Mouse (Mus musculus) ES-Bruce4 (cell line): Measurements from ENCODE around the gene Slc38a9. TPM values are rescaled to one million over a fixed set of nuclear protein-coding genes. Genes with fewer than 3 reads are reported as not detected.
A peak's percentile ranks its signal among the peaks of the same experiment; 100 is the strongest.

ENCODE experiments used
- H3K27ac ChIP-seq: 2 replicates; pipeline ENCODE4 v1.5.1; 2012; ENCODE audit warnings: low read length, inconsistent platforms; ENCODE audit not compliant: insufficient read depth
- H3K27me3 ChIP-seq: 2 replicates; pipeline ENCODE4 v1.6.1; 2012; ENCODE audit warnings: mild to moderate bottlenecking, low read length, inconsistent platforms; ENCODE audit not compliant: control insufficient read depth, poor library complexity, insufficient read depth, severe bottlenecking
- H3K36me3 ChIP-seq: 2 replicates; pipeline ENCODE4 v1.6.1; 2012; ENCODE audit warnings: inconsistent platforms, mild to moderate bottlenecking, low read length, moderate library complexity; ENCODE audit not compliant: control insufficient read depth, poor library complexity, insufficient read depth, severe bottlenecking
- H3K4me1 ChIP-seq: one replicate; pipeline ENCODE4 v1.8.1; 2011; ENCODE audit warnings: low read length; ENCODE audit not compliant: control insufficient read depth, insufficient read depth
- H3K4me3 ChIP-seq: 2 replicates; pipeline ENCODE4 v1.5.1; 2011; ENCODE audit warnings: low read depth, mild to moderate bottlenecking, low read length
- H3K9ac ChIP-seq: 2 replicates; pipeline ENCODE4 v1.6.1; 2012; ENCODE audit warnings: low read depth, mild to moderate bottlenecking, inconsistent platforms; ENCODE audit not compliant: poor library complexity, severe bottlenecking
- H3K9me3 ChIP-seq: replicated peaks from 2 replicates; pipeline ENCODE4 v1.6.1; 2012; ENCODE audit warnings: mild to moderate bottlenecking, low read length, inconsistent platforms; ENCODE audit not compliant: control insufficient read depth, poor library complexity, insufficient read depth, severe bottlenecking
- CTCF ChIP-seq: IDR thresholded peaks from one replicate; pipeline ENCODE4 v1.8.1; 2011; ENCODE audit warnings: low read depth, low read length
- EP300 ChIP-seq: IDR thresholded peaks from 2 replicates; pipeline ENCODE4 v1.6.1; 2011; ENCODE audit warnings: low read depth, low read length; ENCODE audit not compliant: insufficient read depth
- POLR2A ChIP-seq: IDR thresholded peaks from one replicate; pipeline ENCODE4 v1.8.1; 2011; ENCODE audit warnings: low read length; ENCODE audit not compliant: insufficient read depth
- polyA plus RNA-seq: library from polyadenylated mRNA; stranded (reverse); fragments of >200 nt; gene quantifications from 2 replicates; pipeline ENCODE4 v1.2.4, GENCODE M21; 2011; ENCODE audit warnings: low read depth; ENCODE audit not compliant: missing spikeins, insufficient read depth, insufficient read length

The Slc38a9 gene
- polyA plus RNA-seq, 1 experiment: 16.9 TPM

DNA sequence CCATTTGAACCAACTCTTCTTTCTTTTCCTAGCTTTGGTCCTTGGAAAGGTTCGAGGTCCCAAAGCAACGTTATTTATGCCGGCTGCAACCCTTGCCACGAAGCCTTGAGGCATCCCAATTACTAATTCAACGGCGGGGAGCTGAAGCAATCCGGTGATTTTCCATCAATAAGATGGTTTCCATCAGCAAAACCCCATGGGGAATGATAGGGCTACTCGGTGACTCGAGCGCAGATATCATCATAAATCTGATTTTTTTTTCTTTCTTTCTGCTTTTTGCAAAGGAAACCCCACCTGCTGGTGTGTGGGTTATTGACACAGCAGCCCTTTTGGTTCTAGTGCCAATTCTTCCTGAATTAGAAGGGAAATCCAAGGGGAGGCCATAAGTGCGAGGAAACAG, 111.7 kb downstream of the Slc38a9 start:
- peak overlapping the region; percentile 99 for H3K27ac ChIP-seq
- no peaks in the 10 kb centered on the region for H3K36me3 ChIP-seq
- no peaks in the 10 kb centered on the region for H3K27me3 ChIP-seq
- TF ChIP-seq EP300 (no peak), CTCF (no peak), POLR2A (no peak)
- H3K9ac ChIP-seq: peak overlapping the region; percentile 88
- no peak overlapping the region for H3K4me3 ChIP-seq
- H3K9me3 ChIP-seq: peaks cover 5% of the 10 kb centered on the region; the same call in 1 of the 2 replicates
- H3K4me1 ChIP-seq: peaks cover 10% of the 10 kb centered on the region

DNA sequence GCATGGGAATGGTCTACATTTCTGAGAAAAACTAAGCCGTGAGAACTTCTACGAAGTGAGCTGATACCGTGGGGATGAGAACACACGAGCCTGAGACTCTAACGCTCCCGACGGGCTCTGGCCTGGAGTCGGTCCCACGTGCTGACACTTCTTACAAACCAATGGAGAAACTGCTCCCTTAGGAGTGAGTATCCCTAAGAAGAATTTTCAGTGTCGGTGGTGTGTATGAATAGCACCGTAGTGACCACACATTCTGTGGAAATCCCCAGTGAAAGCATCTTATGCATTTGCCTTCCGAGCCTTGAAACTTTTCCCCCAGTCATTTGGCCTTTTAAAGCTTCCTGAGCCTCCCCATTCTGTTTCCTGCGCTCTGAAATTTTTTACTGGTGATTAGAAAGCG, 112.3 kb downstream of the Slc38a9 start:
- Histone ChIP-seq H3K4me1 (peaks cover 10% of the 10 kb centered on the region), H3K4me3 (no peak overlapping the region), H3K36me3 (no peaks in the 10 kb centered on the region), H3K9ac (peak overlapping the region; percentile 88; the same call in 1 of the 2 replicates), H3K9me3 (no peaks in the 10 kb centered on the region), H3K27me3 (no peaks in the 10 kb centered on the region), H3K27ac (no peak overlapping the region; the same call in 1 of the 2 replicates)
- TF ChIP-seq EP300 (no peak), CTCF (no peak), POLR2A (no peak)

DNA sequence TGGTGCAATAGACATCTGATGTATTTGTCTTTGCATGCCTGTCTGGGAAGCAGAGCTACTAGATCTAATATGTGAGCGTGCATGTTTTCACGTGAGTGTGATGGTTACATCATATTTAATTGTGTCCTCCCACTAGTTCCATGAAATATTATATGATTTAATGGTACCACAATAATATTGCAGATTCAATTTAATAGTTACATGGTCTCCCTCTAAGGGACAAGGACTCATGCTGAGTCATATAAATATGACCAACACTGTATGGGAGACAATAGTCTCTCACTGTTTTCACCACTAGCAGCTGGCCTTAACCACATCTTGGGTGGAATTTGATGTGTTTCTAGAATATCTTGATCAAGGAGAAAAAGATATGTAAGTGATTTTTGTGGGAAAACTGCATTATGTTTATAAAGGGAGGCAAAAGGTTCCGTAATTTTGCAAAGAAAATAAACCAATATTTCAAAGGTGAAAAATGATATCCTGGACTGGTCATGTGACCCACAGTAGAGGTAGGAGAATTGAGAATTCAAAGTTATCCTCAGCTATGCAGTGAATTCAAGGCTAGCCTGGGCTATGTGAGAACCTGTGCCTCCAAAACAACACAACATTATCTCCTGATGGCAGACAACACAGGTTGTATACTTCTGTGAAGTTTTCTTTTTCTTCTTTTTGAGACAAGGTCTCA, 113.6 kb downstream of the Slc38a9 start:
- Histone ChIP-seq H3K27me3 (no peaks in the 10 kb centered on the region), H3K9me3 (no peaks in the 10 kb centered on the region), H3K27ac (no peak overlapping the region), H3K36me3 (no peaks in the 10 kb centered on the region), H3K4me1 (peaks cover 10% of the 10 kb centered on the region), H3K9ac (no peak overlapping the region), H3K4me3 (no peak overlapping the region)
- TF ChIP-seq EP300: no peak
- TF ChIP-seq POLR2A: no peak
- TF ChIP-seq CTCF: no peak

DNA sequence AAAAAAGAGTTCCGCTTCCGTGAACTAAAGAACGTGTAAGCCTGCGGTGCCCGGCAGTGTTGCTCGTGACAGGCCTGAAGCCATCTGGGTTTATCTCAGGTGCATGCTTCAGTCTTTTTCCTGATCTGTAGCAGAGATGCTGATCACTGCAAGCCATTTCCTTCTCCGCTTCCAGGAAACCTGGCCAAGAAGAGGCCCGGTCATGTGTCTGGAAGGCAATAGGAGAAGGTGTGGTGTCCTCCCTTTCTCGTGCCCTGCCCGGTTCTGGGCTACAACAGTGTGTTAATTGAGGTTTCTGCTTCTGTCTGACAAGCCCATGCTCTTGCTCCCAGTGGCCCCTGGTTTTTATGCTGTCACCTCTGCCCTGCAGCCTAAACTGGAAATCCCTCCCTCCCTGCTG, 115.3 kb downstream of the Slc38a9 start:
- Histone ChIP-seq H3K27me3 (no peaks in the 10 kb centered on the region), H3K9ac (no peak overlapping the region), H3K36me3 (no peaks in the 10 kb centered on the region), H3K9me3 (no peaks in the 10 kb centered on the region), H3K27ac (0 out of 2 replicates have a peak overlapping the region, but pooled peaks have one; percentile 9), H3K4me3 (no peak overlapping the region), H3K4me1 (peaks cover 2% of the 10 kb centered on the region)
- TF ChIP-seq CTCF (no peak), POLR2A (no peak), EP300 (no peak)

DNA sequence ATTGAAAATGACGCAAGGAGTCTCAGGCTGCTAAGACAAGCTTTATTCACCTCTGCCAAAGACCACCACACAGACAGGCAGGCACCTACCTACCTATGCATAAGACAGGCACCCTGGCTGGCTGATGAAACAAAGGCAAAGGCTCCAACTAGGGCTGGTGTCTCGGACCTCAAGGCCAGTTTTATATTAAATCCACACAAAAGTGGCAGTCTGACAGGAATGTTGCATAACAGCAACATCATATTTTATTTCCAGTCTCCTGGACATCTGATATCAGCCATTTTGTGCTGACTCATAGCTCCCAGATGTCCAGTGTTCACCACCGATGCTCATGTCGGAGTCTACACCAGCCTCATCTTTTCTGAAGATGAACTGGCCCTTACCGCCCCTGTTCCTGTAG, 117.9 kb downstream of the Slc38a9 start:
- no peak overlapping the region for H3K4me3 ChIP-seq
- no peaks in the 10 kb centered on the region for H3K27me3 ChIP-seq
- TF ChIP-seq CTCF: no peak
- TF ChIP-seq EP300: no peak
- no peak for TF ChIP-seq POLR2A
- H3K4me1 ChIP-seq: no peaks in the 10 kb centered on the region
- H3K27ac ChIP-seq: no peak overlapping the region
- no peaks in the 10 kb centered on the region for H3K9me3 ChIP-seq
- no peaks in the 10 kb centered on the region for H3K36me3 ChIP-seq
- no peak overlapping the region for H3K9ac ChIP-seq

DNA sequence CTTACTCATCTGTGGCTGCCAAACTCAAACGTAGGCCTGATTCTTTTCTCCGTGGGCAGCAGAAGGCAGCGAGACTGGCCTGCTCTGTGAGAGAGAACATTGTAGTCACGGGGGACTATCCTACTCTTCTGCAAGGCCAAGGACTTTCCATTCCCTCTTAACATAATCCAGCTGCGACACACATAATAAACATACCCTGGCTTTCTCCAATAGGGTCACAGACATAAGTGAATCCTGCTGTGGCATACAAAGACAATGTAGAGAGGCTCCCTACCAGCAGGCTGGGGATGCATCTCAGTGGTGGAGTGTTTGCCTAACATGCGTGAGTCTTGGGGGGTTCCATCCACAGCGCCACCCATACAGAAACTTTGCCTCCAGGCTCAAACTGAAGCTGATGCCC, 124.8 kb downstream of the Slc38a9 start:
- Histone ChIP-seq H3K27ac (no peak overlapping the region), H3K4me3 (no peak overlapping the region), H3K9me3 (no peaks in the 10 kb centered on the region), H3K4me1 (no peaks in the 10 kb centered on the region), H3K9ac (no peak overlapping the region), H3K36me3 (no peaks in the 10 kb centered on the region), H3K27me3 (no peaks in the 10 kb centered on the region)
- TF ChIP-seq EP300 (no peak), CTCF (no peak), POLR2A (no peak)
